Mouse (Mus musculus): ENCODE measurements around the gene Mrgprg.
A peak's percentile ranks its signal among the peaks of the same experiment; 100 is the strongest.

The Mrgprg gene

DNA sequence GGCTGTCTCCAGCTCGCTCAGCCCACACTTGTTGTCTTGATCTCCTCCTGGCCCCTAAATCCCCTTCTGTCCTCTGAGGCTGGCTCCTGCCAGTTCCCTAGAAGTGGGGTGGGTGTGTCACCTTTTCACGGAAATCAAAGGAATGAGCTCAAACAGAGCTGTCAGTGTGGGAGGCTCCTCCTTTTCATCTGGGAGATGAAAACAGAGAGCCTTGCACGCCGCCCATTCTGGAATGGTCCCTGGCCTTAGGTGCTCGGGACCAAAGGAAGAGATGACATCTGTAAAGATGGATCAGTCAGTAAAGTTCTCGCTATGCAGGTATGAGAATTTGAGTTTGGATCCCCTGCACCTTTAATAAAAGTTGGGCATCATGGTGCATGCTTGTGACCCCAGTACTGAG lies at the start of gene Mrgprg:
Gene Mrgprg (minus strand): TSS at position 101 of the 400 bp plus-strand sequence.
- DNase-seq (ENCODE audit: low spot score) = no peak

DNA sequence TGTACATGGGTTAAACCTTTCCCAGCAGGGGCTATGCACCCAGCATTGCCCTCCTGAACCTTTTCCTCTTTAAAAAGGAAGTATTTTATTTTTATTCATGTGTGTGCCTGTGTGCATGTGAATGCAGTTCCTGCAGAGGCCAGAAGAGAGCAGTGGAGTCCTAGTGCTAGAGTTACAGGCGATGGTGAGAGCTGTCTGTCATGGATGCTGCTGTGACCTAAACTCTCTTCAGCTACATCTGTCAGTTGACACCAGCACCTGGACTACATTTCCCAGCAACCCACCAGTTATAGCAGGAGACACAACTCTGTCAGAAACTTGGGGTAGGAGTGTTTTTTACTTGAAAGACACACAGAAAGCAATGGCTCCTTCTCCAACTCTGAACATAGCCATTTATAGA lies 42.1 kb upstream of the Mrgprg start:
- no peak for DNase-seq (ENCODE audit: low spot score)

DNA sequence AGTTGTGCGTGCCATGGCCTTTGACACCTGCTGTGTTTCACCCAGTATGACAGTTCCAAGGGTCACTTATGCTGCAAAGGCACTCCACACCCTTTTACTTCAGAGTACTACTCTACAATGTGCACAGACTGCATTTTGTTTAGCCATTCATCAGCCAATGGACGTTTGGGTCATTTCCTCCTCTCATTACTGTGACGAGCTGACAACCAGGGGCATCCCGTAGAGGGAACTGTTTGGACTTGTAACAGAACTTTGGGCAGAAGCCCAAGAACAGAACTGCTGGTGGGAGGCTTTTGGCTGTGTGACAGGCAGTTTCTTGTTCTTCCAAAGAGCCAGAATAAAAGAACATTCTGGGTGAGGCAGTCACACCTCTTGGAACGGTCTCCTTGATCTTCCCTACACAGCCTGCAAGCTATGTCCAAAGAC lies 38.4 kb upstream of the Mrgprg start:
- peak; percentile 44 for DNase-seq (ENCODE audit: low spot score)

DNA sequence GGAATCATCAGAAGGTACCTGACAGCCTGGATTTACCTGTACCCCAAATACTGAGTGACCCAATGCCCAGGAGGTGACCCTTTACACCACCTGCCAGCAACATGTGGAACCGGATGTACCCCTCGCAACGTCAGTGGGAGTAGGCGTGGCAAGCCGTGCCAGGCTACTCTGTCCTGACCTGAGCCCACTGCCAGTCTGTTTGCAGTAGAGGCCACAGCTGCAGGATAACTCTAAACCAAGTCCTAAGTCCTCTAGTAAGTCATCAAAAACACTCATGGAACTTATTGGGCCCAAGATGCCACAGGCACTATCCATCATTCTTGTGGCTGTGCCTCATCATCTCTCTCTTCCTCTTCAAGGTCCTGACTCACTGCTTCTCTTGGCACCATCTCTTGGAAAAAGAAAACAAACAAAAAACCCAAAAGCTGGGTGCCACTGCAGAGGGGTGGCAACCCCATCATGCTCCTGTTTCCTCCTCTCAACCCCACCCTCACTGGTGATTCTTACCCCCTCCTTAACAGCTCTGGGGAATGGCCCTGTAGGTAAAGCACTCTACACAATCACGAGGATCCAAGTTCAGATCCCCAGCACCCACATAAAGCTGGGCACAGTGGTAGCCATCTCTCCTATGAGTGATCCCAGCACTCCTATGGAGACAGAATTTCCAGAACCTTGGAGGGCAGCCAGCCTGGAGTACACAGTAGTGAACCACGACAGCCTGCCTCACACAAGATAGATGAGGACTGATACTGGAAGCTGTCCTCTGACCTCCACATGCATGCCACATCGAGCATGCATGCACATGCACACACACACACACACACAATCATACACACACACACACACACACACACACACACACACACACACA lies 34.6 kb upstream of the Mrgprg start:
- DNase-seq (ENCODE audit: low spot score) = no peak

DNA sequence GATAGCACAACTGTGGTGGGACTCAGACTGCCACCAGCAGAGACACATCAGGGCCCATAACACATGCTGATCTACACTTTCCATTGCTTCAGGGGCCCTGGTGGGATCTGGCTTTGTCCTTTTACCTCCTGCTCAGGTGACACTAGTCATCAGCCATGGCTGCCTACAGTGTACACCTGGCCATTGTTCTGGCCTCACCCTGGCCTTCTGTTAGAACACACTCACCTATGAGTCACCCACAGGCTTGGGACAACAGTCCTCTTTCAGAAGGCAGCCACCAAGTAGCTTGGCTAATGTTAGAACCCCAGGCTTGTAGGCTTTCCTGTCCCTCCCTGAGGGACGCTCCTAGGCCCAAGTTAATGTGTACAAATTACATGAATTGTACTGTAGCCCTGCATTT lies 34.0 kb upstream of the Mrgprg start:
- DNase-seq (ENCODE audit: low spot score) = no peak

DNA sequence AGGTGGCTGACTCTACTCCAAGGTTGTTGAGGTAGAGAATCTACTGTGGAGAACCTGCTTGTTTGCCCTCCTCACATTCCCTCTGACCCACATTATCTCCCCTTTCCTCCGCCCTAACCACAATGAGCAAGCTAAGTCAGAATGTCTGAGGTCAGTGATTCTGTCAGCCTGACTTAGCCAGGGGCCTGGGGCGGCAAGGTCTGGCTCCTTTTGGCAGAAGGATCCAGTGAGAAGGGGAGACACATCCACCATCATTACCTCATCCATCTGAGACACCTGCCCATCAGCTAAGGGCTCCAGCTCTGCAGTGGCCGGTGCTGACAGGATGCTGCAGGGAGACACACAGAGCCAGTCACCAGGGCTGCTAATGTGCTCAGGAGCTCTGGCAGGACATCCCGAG lies 32.0 kb upstream of the Mrgprg start:
- no peak for DNase-seq (ENCODE audit: low spot score)

DNA sequence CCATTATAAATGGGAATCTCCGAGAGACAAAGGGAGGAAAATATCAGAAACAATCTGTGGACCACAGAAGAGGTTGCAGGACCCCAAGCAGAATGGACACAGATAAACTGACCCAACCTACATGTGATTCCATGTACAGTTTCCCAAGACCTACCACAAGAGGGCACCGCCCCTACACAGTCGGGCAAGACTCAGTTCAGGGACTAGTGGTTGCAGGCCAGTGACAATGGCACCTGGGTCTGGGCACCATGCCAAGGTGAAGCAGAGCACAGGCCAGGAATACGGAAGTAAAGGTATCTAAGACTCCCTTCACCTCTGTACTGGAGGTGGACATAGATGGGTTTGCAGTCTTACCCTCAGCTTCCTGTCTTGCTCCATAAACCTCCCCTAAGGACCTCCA lies 26.3 kb upstream of the Mrgprg start:
- peak; percentile 61 for DNase-seq (ENCODE audit: low spot score)

DNA sequence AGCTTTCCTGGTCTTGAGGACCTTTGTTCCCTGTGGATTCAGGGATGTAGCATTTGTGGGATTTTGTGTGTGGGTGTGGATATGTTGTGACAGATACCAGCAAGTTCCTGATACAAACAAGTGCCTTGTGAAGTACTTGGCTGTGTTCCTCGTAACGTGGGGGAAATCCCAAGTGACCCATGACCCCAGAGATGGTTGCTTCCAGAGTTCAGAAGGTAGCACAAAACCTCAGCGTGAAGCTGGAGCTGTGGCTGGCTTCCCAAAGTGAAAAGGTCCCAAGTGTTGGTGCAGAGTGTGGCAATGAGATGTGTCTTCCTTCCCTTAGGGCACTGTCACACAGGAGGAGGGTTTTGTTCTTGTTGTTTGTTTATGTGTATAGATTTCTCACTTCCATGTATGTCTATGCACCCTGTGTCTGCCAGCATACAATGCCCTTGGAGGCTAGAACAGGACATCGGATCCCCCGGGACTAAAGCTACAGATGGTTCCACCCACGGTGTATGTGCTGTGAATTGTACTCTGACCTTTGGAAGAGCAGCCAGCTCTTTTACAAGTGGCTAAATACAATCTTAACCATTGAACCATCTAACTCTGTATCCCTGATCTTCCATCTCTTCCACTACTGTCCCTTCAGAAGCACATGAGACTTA lies 25.7 kb upstream of the Mrgprg start:
- no peak for DNase-seq (ENCODE audit: low spot score)

DNA sequence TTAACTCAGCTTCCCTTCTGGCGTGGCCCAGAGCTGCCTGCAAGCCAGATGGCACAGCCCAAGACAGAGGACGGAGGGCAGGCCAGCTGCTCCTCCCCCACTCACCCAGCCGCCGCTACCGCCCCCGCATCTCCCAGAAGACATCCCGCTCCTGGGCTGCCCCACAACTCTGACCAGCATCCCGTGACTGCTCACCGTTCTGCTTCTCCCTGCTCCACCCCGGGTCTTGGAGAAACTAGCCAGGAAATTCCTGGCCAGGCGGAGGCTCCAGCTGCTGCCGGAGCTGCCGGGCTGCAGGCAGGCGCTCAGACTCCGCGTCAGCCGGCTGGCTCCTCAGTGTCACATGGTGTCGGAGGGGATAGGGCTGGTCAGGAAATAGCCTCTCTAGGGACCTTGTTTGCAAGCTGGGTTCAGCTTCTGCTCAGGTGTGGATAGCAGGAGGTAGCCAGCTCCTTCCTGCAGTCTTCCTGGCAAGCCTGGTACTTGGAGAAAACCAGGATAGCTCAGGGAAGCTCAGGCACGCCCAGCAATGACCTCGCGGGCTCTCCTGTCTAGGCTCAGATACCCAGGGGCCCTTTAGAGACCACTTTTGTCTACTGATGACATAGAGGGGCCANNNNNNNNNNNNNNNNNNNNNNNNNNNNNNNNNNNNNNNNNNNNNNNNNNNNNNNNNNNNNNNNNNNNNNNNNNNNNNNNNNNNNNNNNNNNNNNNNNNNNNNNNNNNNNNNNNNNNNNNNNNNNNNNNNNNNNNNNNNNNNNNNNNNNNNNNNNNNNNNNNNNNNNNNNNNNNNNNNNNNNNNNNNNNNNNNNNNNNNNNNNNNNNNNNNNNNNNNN lies 17.4 kb upstream of the Mrgprg start, which contains the start of gene Mrgpre:
Gene Mrgpre (minus strand): TSS at position 505 of the 834 bp plus-strand sequence.
- DNase-seq (ENCODE audit: low spot score) = peak; percentile 77

DNA sequence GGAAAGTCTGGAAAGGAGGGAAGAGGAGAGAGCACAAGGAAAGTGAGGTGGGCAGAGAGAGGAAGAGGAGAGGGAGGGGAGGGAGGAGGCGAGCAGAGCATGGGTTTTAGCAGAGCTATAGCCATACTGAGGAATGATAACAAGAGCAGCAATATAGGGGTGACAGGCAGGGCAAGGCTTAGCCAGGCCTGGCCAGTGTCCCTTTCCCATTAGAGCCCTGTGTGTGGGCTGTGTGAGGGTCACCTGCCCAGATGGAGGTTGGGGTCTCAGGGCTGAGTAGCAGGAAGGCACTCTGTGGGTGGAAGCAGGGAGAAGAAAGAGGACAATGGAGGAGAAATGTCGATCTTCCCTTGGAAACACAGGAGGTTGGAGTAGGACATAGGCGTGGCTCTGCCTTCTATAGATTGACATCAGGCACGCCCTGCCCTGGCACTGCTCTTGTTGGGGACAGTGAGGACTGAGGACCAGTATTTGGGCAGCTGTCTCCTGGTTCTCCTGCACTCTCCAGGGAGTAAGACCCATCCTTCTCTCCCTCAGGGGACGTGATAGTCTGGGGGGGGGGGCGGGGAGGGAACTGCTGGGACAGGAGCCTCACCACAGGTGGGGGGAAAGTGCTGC lies 16.7 kb upstream of the Mrgprg start:
- no peak for DNase-seq (ENCODE audit: low spot score)

DNA sequence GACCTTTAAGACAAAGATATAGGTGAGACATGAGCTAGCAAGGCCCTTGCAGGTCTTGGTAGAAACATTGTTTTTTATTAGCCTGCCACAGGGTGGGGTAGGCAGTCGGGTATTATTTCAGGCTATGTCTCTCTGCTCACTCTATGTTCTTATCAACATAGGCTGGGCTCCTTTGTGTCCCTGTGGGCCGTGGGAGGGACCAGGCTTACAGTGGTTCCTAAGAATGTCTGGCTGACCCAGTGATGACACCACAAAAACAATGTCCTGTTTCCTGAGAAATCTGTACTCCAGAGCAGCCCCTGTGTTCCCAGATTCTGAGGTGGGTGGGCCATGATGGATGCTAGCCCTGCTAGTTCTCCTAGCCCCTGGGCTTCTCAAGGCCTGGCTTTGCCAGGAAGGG lies 10.6 kb upstream of the Mrgprg start:
- no peak for DNase-seq (ENCODE audit: low spot score)

DNA sequence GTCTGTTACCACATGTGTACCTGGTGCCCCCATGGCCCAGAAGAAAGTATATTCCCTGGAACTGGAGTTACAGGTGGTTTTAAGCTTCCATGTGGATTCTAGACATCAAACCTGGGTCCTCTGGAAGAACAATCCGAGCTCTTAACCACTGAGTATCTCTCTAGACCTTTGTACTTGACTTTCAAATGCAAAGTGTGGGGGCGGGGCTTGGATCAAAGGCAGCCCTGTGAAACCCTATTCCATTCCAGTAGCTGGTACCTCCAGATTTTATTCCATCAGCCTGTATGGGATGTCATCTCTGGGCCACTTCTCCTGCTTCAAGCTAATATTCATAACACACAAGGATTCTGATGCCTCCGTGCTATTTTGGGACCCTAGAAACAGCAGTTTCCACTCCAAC lies 9.3 kb upstream of the Mrgprg start:
- no peak for DNase-seq (ENCODE audit: low spot score)

DNA sequence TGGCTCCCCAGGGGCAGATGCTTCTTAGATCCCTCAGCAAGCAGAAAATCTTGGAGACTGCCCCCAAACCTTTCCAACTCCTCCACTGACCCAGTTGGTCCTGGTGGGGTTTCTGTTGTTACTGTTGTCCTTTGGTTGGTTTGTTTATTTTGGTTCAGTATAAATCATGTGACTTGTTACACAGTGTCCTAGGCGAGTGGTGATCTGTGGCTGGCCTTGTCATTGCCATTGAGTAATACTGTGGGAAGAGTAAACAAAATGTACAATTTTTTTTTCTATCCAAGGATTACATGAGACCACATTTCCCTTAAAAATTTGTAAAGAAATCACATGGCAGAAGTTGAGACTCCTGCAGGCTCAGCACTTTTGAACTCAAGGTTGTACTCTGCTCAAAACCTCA lies 2.7 kb upstream of the Mrgprg start:
- peak; percentile 28 for DNase-seq (ENCODE audit: low spot score)

DNA sequence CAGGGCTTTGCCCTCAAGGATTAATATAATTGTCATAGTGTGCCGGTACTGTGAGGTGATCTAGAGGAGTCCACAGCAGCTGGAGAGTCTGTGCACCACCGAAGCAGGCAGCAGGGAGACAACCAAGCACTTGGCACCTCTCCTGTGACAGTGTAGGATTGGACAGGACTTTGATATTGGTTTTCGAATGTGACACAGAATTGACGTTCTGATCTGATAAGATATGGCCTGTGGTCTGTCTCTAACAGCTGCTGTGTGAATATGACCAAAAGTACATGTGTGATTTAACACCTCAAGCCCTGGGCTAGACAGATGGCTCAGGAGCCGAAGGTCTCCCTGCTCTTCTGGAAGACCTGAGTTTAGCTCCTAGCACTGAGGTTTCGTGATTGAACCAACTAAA lies 1.5 kb upstream of the Mrgprg start:
- no peak for DNase-seq (ENCODE audit: low spot score)

DNA sequence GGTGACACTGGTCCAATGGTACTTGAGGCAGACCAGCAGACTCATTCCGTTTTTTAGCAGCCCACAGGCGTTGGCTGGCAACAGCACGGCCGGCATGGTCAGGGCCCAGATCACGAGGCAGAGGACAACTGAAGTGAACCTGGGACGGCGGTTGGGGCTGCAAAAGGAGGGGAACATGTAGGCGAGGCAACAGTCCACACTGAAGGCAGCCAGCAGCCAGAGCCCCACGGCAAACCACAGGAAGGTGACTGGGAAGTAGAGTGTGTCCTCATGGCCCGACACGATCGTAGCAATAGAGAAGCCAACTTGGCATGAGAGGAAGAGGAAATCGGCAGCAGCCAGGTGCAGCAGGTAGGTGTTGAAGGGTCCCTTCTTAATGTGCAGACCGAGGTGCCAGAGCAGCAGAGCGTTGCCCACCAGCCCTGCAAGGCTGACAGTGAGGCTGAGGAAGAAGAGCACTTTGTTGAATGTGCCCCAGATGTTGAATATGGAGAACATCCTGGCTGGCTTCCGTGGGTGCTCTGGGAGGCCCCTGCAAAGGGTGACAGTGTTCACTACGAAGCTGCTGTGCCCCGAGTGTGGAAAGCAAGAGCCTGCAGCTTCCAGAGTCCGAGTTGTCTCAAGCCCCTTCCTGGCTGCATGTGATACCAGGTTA lies 1.8 kb downstream of the Mrgprg start:
- DNase-seq (ENCODE audit: low spot score) = no peak

DNA sequence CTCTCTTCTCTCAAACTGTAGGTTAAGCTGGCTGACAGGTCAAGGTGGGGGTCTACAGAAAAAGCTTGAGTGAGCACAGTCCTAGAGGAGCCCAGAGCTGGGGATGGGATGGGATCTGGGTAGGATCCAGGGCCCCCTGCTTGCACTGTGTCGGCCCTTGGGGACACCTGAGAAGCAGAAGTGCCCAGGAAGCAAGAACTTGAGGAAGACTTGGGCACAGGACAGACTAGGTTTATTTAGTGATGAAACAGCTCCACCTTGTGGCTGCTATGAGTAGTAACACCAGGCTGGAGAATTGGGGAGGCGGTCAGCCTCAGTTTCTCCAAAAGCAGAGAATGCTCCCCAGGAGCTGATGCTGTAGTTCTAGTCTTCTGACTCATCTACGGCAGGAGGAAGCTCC lies 3.0 kb downstream of the Mrgprg start:
- DNase-seq (ENCODE audit: low spot score) = no peak

DNA sequence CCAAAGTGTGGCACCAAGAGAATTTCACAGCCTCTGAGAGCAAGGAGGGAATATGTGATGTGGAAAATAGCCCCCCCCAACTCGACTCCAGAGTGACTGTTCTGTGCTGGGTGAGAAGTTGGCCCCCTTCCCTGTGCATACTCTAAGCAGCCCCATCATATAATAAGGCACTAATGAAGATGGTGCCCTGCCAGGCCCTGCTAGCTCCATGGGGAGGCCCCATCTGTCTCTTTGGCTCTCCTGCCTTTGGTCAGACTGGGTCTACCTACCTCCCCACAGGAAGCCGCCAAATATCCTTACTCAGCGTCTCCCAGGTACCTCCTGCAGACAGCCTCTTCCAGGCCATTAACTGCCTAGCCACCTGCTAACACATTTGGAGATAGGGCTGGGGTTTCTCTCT lies 7.8 kb downstream of the Mrgprg start:
- no peak for DNase-seq (ENCODE audit: low spot score)

DNA sequence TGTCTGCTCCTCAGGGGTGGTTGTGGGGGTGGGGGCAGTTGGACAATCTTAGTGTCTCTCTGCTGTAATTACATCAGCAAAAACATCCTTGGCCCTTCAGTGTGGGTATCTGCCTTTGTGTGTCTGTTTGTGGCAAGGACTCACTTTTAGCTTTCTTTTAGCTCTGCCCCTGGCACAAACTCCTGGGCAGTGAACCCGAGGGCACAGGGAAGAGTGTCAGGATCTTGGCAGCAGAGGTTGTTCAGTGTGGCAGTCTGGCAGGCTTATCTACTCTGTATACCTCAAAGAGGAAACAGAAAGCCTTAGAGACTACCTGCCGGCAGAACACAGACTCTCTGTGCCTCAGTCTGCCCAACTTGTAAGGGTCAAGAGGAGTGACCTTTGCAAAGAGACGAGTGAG lies 9.1 kb downstream of the Mrgprg start:
- DNase-seq (ENCODE audit: low spot score) = no peak

DNA sequence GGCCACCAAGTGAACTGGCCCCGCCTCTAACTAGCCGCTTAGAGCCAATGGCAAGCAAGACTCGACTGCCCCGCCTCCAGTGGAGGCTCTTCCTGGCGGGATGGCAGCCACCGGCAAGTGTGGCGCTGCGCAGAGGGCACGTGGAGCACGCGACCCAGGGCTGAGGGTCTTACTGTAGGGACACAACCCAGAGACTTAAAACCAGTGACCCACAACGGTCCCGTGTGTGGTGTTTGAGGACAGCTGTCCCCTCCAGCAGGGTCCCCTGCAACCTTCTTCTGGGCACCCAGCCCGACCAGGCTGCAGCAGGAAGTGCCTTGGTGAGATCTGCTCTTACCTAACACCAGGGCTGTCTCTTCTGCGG lies 9.8 kb downstream of the Mrgprg start:
- peak; percentile 87 for DNase-seq (ENCODE audit: low spot score)

DNA sequence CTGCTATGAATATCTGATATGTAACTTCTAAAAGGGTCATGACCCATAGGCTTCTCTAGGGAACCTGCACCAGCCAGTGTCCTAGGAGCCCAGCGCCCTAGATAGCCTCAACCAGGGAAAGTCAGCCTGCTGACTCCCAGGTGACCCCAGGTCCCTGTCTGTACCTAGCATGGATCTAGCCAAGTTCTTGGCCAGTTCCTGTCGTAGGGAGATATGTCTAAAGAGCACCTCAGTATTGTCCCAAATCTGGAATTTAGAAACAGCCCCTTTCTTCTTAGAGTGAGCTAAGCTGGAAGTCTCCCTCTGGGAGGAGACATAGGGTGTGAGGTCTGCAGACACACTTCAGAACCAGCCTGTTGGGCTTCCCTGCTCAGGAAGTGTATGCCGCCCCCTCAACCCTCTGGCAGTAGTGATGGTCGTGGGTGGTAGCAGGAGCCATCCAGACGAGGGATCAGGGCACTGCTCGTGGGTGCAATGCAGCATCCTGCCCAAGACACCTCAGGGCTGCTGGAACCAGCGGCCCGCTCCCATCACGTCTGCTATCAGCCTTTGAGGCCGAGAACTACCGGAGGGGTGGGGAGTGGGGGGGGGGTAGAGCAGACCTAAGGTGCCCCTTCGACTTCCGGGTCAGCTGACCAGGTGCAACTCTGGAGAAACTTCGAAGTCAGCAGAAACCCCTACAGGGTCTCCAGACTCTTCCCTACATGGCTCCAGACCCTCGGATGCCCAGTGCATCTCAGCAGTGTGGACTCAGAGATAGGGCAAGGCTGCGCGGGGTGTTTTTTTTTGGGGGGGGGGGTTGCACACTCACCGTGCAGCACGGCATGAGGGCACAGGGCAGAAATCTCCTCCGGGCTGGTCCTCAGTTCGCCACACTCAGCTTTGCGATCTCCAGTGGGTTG lies 10.4 kb downstream of the Mrgprg start, which contains the start of gene Osbpl5:
Gene Osbpl5 (minus strand): TSS at position 861 of the 902 bp plus-strand sequence.
- no peak for DNase-seq (ENCODE audit: low spot score)
